Mouse (Mus musculus) bone marrow macrophage, adult 2 months (primary cell): ENCODE data around the gene Cdt1. TPM values are rescaled to one million over a fixed set of nuclear protein-coding genes. Genes with fewer than 3 reads are reported as not detected.

Experiments used
- H3K27ac ChIP-seq: 2 replicates; pipeline ENCODE4 v1.5.1; 2012; ENCODE audit warnings: low read depth, low read length; ENCODE audit not compliant: insufficient read depth
- H3K4me1 ChIP-seq: 2 replicates; pipeline ENCODE4 v1.6.1; 2012; ENCODE audit warnings: low read length; ENCODE audit not compliant: control insufficient read depth, insufficient read depth
- H3K4me3 ChIP-seq: 2 replicates; pipeline ENCODE4 v1.5.1; 2012; ENCODE audit warnings: mild to moderate bottlenecking, low read length, moderate library complexity; ENCODE audit not compliant: insufficient read depth
- CTCF ChIP-seq: IDR thresholded peaks from 2 replicates; pipeline ENCODE4 v1.5.1; 2012; ENCODE audit warnings: low read depth, mild to moderate bottlenecking, low read length, moderate library complexity
- POLR2A ChIP-seq: IDR thresholded peaks from 2 replicates; pipeline ENCODE4 v1.6.1; 2012; ENCODE audit warnings: mild to moderate bottlenecking, low read depth, low read length, borderline replicate concordance
- polyA plus RNA-seq: library from polyadenylated mRNA; stranded (reverse); fragments of >200 nt; gene quantifications from 2 replicates; pipeline ENCODE4 v1.2.4, GENCODE M21; 2012; ENCODE audit not compliant: missing spikeins, insufficient read depth, insufficient read length

Cdt1 gene
- polyA plus RNA-seq, 1 experiment = 22.9 TPM

DNA sequence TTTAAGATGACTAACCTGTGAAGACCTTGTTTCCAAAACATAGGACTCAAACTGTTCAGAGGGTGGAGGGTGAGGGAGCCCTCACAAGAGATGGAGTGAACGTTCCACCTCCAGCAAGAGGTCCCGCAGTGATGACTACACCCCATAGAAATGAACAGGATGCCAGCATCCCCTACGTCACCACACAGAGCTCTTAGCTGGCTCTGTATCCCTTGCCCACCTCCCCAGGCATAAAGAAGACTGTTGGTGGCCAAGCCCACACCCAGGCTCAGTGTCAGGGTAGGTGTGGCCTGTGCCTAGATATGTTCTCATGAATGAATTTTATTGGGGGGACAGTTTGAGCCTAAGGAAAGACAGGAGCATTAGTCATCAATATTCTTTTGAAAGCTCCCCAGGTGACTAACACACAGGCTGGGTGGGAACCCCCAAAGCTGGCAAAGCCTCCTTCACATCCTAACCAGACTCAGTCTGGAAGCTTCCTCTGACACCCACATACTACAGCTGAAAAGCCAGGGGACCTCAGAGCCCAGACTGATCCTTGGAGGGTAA lies 18.9 kb upstream of the Cdt1 start:
- TF ChIP-seq POLR2A (no peak), CTCF (no peak)
- H3K27ac ChIP-seq = 0 out of 2 replicates have a peak overlapping the region, but pooled peaks have one; percentile 58
- peak overlapping the region; percentile 71 for H3K4me3 ChIP-seq
- H3K4me1 ChIP-seq = peaks cover 33% of the 10 kb centered on the region

- H3K4me1 ChIP-seq = peaks cover 43% of the 10 kb centered on the region
- TF ChIP-seq CTCF (no peak), POLR2A (no peak)
- peak overlapping the region; percentile 57 for H3K27ac ChIP-seq
- H3K4me3 ChIP-seq = peak overlapping the region; percentile 71
Observed at GRCm38 (mm10) chr8:122550234-122550994, 17.4 kb upstream of the Cdt1 start.

DNA sequence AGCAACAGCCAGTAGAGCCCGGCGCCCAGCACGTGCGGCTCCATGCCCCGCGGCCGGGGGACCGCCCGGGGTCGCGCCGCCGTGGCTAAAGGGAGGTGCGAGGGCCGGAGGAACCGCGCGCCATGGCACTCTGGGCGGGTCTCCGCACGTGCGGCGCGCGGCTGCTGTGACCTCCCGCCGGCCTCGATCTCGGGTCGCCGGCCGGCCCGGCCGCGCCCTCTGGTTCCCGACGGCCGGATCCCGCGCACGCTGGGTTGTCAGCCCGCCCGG lies 16.9 kb upstream of the Cdt1 start:
- Histone ChIP-seq H3K27ac (peak overlapping the region; percentile 57), H3K4me3 (peak overlapping the region; percentile 71), H3K4me1 (peaks cover 45% of the 10 kb centered on the region)
- TF ChIP-seq POLR2A = no peak
- TF ChIP-seq CTCF = no peak

DNA sequence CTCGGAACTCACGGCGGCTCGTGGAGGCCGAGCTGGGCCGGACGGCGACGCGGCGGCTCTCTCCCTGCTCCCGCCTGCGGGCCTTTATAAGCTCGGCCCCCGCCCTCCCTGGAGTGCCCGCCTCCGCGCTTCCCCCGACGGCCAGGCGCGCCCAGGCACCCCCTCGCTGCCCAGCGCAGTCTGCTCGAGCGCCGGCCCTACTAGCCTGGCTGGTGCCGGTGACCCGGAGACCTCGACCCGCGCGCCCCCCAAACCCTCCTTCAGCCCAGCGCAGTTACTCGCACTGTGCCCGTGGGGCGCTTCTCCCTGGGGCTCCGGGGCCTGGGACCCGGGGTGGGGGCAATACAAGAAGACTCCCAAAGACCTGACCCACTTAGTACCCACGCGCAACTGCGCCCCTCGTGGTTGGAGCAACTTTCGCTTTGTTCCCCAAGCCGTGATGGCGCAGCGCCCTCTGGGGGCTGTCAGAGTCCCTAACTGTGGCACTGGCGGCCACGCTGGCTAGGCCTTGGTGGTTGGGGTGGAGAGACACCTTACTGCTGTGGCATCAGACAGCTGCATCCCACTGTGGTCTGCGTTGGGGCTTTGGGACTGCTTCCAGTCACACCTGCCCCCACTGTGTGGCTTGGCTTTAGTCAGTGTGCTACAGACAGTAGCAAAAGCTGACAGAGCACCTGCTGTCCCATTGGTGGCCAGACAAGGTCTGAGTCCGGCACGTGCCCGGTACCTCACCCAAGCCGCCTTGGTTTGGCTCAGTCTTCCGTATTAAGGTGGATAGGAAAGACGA lies 16.4 kb upstream of the Cdt1 start, which contains the start of gene Piezo1:
Piezo1 (minus strand) TSS at position 65 of the 787 bp plus-strand sequence.
- Histone ChIP-seq H3K4me1 (peaks cover 45% of the 10 kb centered on the region), H3K4me3 (peak within 1 kb of the TSS; percentile 71), H3K27ac (peak within 1 kb of the TSS; percentile 57)
- TF ChIP-seq CTCF (peak; percentile 98), POLR2A (peak; percentile 79; the same call in 1 of the 2 replicates)

DNA sequence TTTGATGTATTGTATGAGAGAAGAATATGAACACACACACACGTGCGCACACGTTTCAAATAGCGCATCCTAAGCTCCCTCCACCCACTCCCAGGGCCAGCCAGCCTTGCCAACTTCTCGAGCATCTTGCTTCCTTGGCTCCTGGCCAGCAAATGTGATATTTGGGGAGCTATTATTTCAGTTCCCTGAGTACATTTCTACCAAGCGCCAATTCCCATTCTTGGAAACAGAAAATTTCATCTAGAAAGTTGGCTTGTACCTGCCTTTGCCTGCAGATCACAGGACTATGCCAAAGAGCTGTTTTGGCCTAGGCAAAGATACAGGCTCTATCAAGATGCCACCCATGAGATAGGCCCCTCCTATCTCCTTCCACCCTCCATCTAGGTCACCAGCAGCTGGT lies 13.0 kb upstream of the Cdt1 start:
- Histone ChIP-seq H3K27ac (peak overlapping the region; percentile 94; the same call in 1 of the 2 replicates), H3K4me3 (no peak overlapping the region), H3K4me1 (peaks cover 37% of the 10 kb centered on the region)
- TF ChIP-seq POLR2A = no peak
- no peak for TF ChIP-seq CTCF

- Histone ChIP-seq H3K4me1 (peaks cover 46% of the 10 kb centered on the region), H3K4me3 (peak overlapping the region; percentile 69), H3K27ac (peak overlapping the region; percentile 94)
- TF ChIP-seq POLR2A = 0 out of 2 replicates have a peak, but pooled peaks have one; percentile 58
- no peak for TF ChIP-seq CTCF
Observed at GRCm38 (mm10) chr8:122556030-122557009, 11.5 kb upstream of the Cdt1 start.

GRCm38 (mm10) chr8:122557248-122558038 lies 10.4 kb upstream of the Cdt1 start:
- TF ChIP-seq POLR2A (no peak), CTCF (no peak)
- H3K4me3 ChIP-seq = peak overlapping the region; percentile 69
- peaks cover 51% of the 10 kb centered on the region for H3K4me1 ChIP-seq
- peak overlapping the region; percentile 94 for H3K27ac ChIP-seq

- no peak overlapping the region for H3K4me3 ChIP-seq
- peaks cover 51% of the 10 kb centered on the region for H3K4me1 ChIP-seq
- H3K27ac ChIP-seq = peak overlapping the region; percentile 65
Observed at GRCm38 (mm10) chr8:122558671-122559349, 9.0 kb upstream of the Cdt1 start.

More at GRCm38 (mm10) chr8:122558671-122559349, 9.0 kb upstream of the Cdt1 start:
- TF ChIP-seq POLR2A = no peak
- TF ChIP-seq CTCF = no peak
